In the genomic region with DNA sequence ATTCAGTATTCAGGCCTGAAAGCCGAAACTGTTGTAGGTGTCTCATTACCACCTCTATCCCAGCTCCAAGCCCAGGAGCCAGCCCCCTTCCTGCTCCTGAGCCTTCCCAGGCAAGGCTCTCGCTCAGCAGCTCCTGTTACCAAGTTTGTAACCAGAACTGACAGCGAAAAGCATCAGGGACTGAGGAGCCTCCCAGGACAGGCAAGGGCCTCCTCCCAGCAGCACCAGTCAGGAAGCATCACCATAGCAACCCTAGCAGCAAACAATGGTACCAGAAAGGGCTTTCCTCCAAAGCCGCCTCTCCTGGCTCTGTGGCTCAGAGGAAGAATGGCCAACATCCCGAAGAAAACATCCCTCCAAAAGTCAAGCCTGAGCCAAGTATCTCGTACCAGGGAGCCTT, we compare ENCODE assay signal across 9 mouse cellular contexts. TPM values are rescaled to one million over a fixed set of nuclear protein-coding genes. Genes with fewer than 3 reads are reported as not detected.
DNase-seq lines count a peak whose midpoint lies in the region; ATAC-seq and TF ChIP-seq lines count a peak whose summit lies in the region.
"Had no signal": no experiment of that assay in that cellular context is flagged by ENCODE, and none has a peak within 500 bp of the region (broad histone marks: within the 10 kb centered on the region; RNA-seq: fewer than 3 reads in every experiment).

A gene (plus strand): TSS at position 265 of the 400 bp plus-strand sequence.
A gene (plus strand): TSS at position 312 of the 400 bp plus-strand sequence.

- peaks cover 7% of the 10 kb centered on the region; the same call in 1 of the 2 replicates for H3K4me1 ChIP-seq in forebrain, embryonic 11.5 days (replicated peaks; ENCODE audit: control insufficient read depth, insufficient read depth, low read length)
- no peaks in the 10 kb centered on the region for H3K4me1 ChIP-seq in lung, postnatal 0 days (ENCODE audit: insufficient read depth, low read depth, low read length)
- H3K4me1 ChIP-seq in stomach, postnatal 0 days (replicated peaks; ENCODE audit: control insufficient read depth, insufficient read depth), result no peaks in the 10 kb centered on the region
- no peaks in the 10 kb centered on the region for H3K4me1 ChIP-seq in intestine, postnatal 0 days (replicated peaks; ENCODE audit: control insufficient read depth, insufficient read depth, low read length)

- no peak within 1 kb of the TSS for H3K4me2 ChIP-seq in forebrain, embryonic 11.5 days (ENCODE audit: low read depth, low read length, severe bottlenecking)
- H3K4me2 ChIP-seq in lung, postnatal 0 days (replicated peaks; ENCODE audit: low read depth, low read length), result no peak within 1 kb of the TSS
- H3K4me2 ChIP-seq in stomach, postnatal 0 days (replicated peaks; ENCODE audit: low read depth), result no peak within 1 kb of the TSS
- H3K4me2 ChIP-seq in intestine, postnatal 0 days (replicated peaks; ENCODE audit: low read depth), result no peak within 1 kb of the TSS

- ATAC-seq in forebrain, embryonic 11.5 days (replicated peaks; ENCODE audit: low FRiP score), result peak; percentile 79
- peak; percentile 68 for ATAC-seq in lung, postnatal 0 days
- no peak for ATAC-seq in stomach, postnatal 0 days (ENCODE audit: low FRiP score, low TSS enrichment)
- no peak for ATAC-seq in intestine, postnatal 0 days

- H3K4me3 ChIP-seq in forebrain, embryonic 11.5 days (ENCODE audit: low read depth, low read length), result no peak within 1 kb of the TSS
- no peak within 1 kb of the TSS for H3K4me3 ChIP-seq in lung, postnatal 0 days (ENCODE audit: low read depth, low read length)
- no peak within 1 kb of the TSS for H3K4me3 ChIP-seq in stomach, postnatal 0 days (ENCODE audit: low read depth, low read length)
- H3K4me3 ChIP-seq in intestine, postnatal 0 days (ENCODE audit: low read depth, low read length), result no peak within 1 kb of the TSS

- H3K9me3 ChIP-seq in forebrain, embryonic 11.5 days (ENCODE audit: control insufficient read depth, low read length), result no peaks in the 10 kb centered on the region
- no peaks in the 10 kb centered on the region for H3K9me3 ChIP-seq in lung, postnatal 0 days (ENCODE audit: low read length)
- H3K9me3 ChIP-seq in stomach, postnatal 0 days (ENCODE audit: control insufficient read depth, low read length), result no peaks in the 10 kb centered on the region
- no peaks in the 10 kb centered on the region for H3K9me3 ChIP-seq in intestine, postnatal 0 days (ENCODE audit: control insufficient read depth)

- no peak for TF ChIP-seq EP300 in lung, postnatal 0 days (IDR thresholded peaks at IDR 0.05)
- TF ChIP-seq EP300 in stomach, postnatal 0 days (optimal IDR thresholded peaks at IDR 0.05), result no peak

- no peaks in the 10 kb centered on the region for H3K27me3 ChIP-seq in forebrain, embryonic 11.5 days (ENCODE audit: control insufficient read depth, insufficient read depth, low read length)
- no peaks in the 10 kb centered on the region for H3K27me3 ChIP-seq in lung, postnatal 0 days (replicated peaks; ENCODE audit: insufficient read depth, low read length)
- no peaks in the 10 kb centered on the region for H3K27me3 ChIP-seq in stomach, postnatal 0 days (ENCODE audit: control insufficient read depth, insufficient read depth, low read length)
- no peaks in the 10 kb centered on the region for H3K27me3 ChIP-seq in intestine, postnatal 0 days (replicated peaks; ENCODE audit: control insufficient read depth, insufficient read depth, low read length)

- peaks cover 30% of the 10 kb centered on the region for H3K36me3 ChIP-seq in forebrain, embryonic 11.5 days (ENCODE audit: control insufficient read depth, insufficient read depth, low read length)
- H3K36me3 ChIP-seq in lung, postnatal 0 days (ENCODE audit: insufficient read depth, low read length), result peaks cover 8% of the 10 kb centered on the region; the same call in 1 of the 2 replicates
- H3K36me3 ChIP-seq in stomach, postnatal 0 days (ENCODE audit: control insufficient read depth, insufficient read depth, low read length), result peaks cover 19% of the 10 kb centered on the region
- peaks cover 41% of the 10 kb centered on the region for H3K36me3 ChIP-seq in intestine, postnatal 0 days (ENCODE audit: control insufficient read depth, insufficient read depth)

- TF ChIP-seq CTCF in lung, postnatal 0 days (IDR thresholded peaks at IDR 0.05), result no peak
- no peak for TF ChIP-seq CTCF in stomach, postnatal 0 days (IDR thresholded peaks at IDR 0.05; ENCODE audit: low read depth)
- TF ChIP-seq CTCF in intestine, postnatal 0 days (IDR thresholded peaks at IDR 0.05; ENCODE audit: low read depth), result no peak

- intact Hi-C loops in gastrocnemius, postnatal 36 days (cut with DNase I), result loop anchor here (5.0 kb wide), 1 partner anchor 37 kb away; no protein-coding TSS in a partner anchor
- intact Hi-C loops in heart, postnatal 36 days (cut with DNase I), result no loop called here

- DNase-seq in gastrocnemius, adult 18-20 months (ENCODE audit: low spot score), result peak; percentile 38
- DNase-seq in gastrocnemius, postnatal 36 days, result no peak
- DNase-seq in forebrain, embryonic 11.5 days (ENCODE audit: low spot score), result peak; percentile 64
- DNase-seq in heart, postnatal 36 days, result peak; percentile 17 to 25
- peak; percentile 40 for DNase-seq in lung, postnatal 0 days (ENCODE audit: low spot score)
- no peak for DNase-seq in stomach, postnatal 0 days (ENCODE audit: low spot score)
- DNase-seq in urinary bladder, postnatal 36 days (ENCODE audit: low spot score in 2 of 2), result no peak

- WGBS in forebrain, embryonic 11.5 days, result 20% methylated on average over 6 of the region's 6 CpGs
- 46% methylated on average over 6 of the region's 6 CpGs for WGBS in lung, postnatal 0 days
- WGBS in stomach, postnatal 0 days, result 24% methylated on average over 6 of the region's 6 CpGs
- 56% methylated on average over 6 of the region's 6 CpGs for WGBS in intestine, postnatal 0 days

- no peak within 1 kb of the TSS for H3K27ac ChIP-seq in forebrain, embryonic 11.5 days (ENCODE audit: low read depth, low read length)
- no peak within 1 kb of the TSS for H3K27ac ChIP-seq in lung, postnatal 0 days (ENCODE audit: low read length)
- peak within 1 kb of the TSS; percentile 49; the same call in 1 of the 2 replicates for H3K27ac ChIP-seq in stomach, postnatal 0 days (replicated peaks)
- H3K27ac ChIP-seq in intestine, postnatal 0 days (ENCODE audit: low read depth, low read length), result no peak within 1 kb of the TSS

- no peak within 1 kb of the TSS for H3K9ac ChIP-seq in forebrain, embryonic 11.5 days (ENCODE audit: low read length)
- H3K9ac ChIP-seq in lung, postnatal 0 days (replicated peaks; ENCODE audit: low read depth), result no peak within 1 kb of the TSS
- no peak within 1 kb of the TSS for H3K9ac ChIP-seq in stomach, postnatal 0 days (ENCODE audit: low read length)
- no peak within 1 kb of the TSS for H3K9ac ChIP-seq in intestine, postnatal 0 days (ENCODE audit: low read depth, low read length)

RNA-seq across cellular contexts. Expression of the first gene that starts in this region (rescaled TPM):
- total RNA-seq in gastrocnemius, adult 18-20 months (2021), result not detected
- not detected for total RNA-seq in gastrocnemius, postnatal 36 days (2021)
- polyA plus RNA-seq in forebrain, embryonic 11.5 days (2014; fragmentation: Nextera tagmentation; extraction: Ambion mirVana), result 0.51 and 0.84 TPM in 2 replicates
- total RNA-seq in heart, postnatal 36 days (2021), result not detected
- 0.13 and 0.17 TPM in 2 replicates for polyA plus RNA-seq in lung, postnatal 0 days (2015; fragmentation: Nextera tagmentation; extraction: Ambion mirVana)
- 0.10 and 0.18 TPM in 2 replicates for polyA plus RNA-seq in stomach, postnatal 0 days (2015; fragmentation: Nextera tagmentation; extraction: Ambion mirVana)
- polyA plus RNA-seq in intestine, postnatal 0 days (2015; fragmentation: Nextera tagmentation; extraction: Ambion mirVana), result not detected in 2 replicates

RNA-seq across cellular contexts. Expression of the second gene that starts in this region (rescaled TPM):
- not detected for total RNA-seq in gastrocnemius, adult 18-20 months (2021)
- total RNA-seq in gastrocnemius, postnatal 36 days (2021), result not detected
- not detected in 2 replicates for polyA plus RNA-seq in forebrain, embryonic 11.5 days (2014; fragmentation: Nextera tagmentation; extraction: Ambion mirVana)
- not detected for total RNA-seq in heart, postnatal 36 days (2021)
- polyA plus RNA-seq in lung, postnatal 0 days (2015; fragmentation: Nextera tagmentation; extraction: Ambion mirVana), result not detected in 2 replicates
- polyA plus RNA-seq in stomach, postnatal 0 days (2015; fragmentation: Nextera tagmentation; extraction: Ambion mirVana), result not detected in 2 replicates
- polyA plus RNA-seq in intestine, postnatal 0 days (2015; fragmentation: Nextera tagmentation; extraction: Ambion mirVana), result not detected in 2 replicates
- polyA plus RNA-seq: spleen, adult 2 months had no signal

Comparison
In these comparisons a context has a peak if more than half of its experiments do, and no peak if none do; other contexts are left out.
1. Peak in DNase-seq in gastrocnemius, adult 18-20 months; RNA of the genes that start here not detected or under 1 TPM.
2. Peak in DNase-seq and ATAC-seq in forebrain, embryonic 11.5 days; RNA of the genes that start here not detected or under 1 TPM.
3. Peak in DNase-seq in heart, postnatal 36 days; RNA of the genes that start here not detected or under 1 TPM.
4. Peak in DNase-seq and ATAC-seq in lung, postnatal 0 days; RNA of the genes that start here not detected or under 1 TPM.